Comparison of ENCODE assay signal across 12 mouse cellular contexts in genomic region chr4:132594191-132594590, GRCm38 (mm10). TPM values are rescaled to one million over a fixed set of nuclear protein-coding genes. Genes with fewer than 3 reads are reported as not detected.
DNase-seq lines count a peak whose midpoint lies in the region; ATAC-seq and TF ChIP-seq lines count a peak whose summit lies in the region.
"Had no signal": no experiment of that assay in that cellular context is flagged by ENCODE, and none has a peak within 500 bp of the region (broad histone marks: within the 10 kb centered on the region; RNA-seq: fewer than 3 reads in every experiment).

No protein-coding gene starts in this region.

- H3K4me3 ChIP-seq in kidney, adult 2 months (ENCODE audit: insufficient read depth, low read depth, low read length) = no peak overlapping the region
- H3K4me3 ChIP-seq in midbrain, embryonic 10.5 days = no peak overlapping the region
- H3K4me3 ChIP-seq in midbrain, embryonic 14.5 days (replicated peaks; ENCODE audit: low read depth, low read length) = no peak overlapping the region
- H3K4me3 ChIP-seq: hindbrain, embryonic 13.5 days had no signal

- WGBS in kidney, adult 2 months = 36% methylated on average over 4 of the region's 4 CpGs
- 19% methylated on average over 4 of the region's 4 CpGs for WGBS in midbrain, embryonic 10.5 days
- WGBS in midbrain, embryonic 14.5 days = 21% methylated on average over 4 of the region's 4 CpGs

- no peak overlapping the region for H3K4me2 ChIP-seq in midbrain, embryonic 14.5 days (ENCODE audit: low read length)
- H3K4me2 ChIP-seq: hindbrain, embryonic 13.5 days had no signal

- TF ChIP-seq CTCF in kidney, adult 2 months (conservative IDR thresholded peaks at IDR 0.05; ENCODE audit: insufficient read depth, insufficient read length, low read depth, low read length) = no peak

- ATAC-seq in midbrain, embryonic 14.5 days (ENCODE audit: low FRiP score, low TSS enrichment) = no peak

- DNase-seq in kidney, adult 2 months = peak; percentile 44
- DNase-seq in kidney, adult 11 months = no peak
- peak; percentile 20 for DNase-seq in midbrain, embryonic 10.5 days (ENCODE audit: low spot score)
- DNase-seq in midbrain, embryonic 14.5 days = no peak
- DNase-seq in embryo, embryonic 10 days (ENCODE audit: low spot score) = peak; percentile 78
- DNase-seq in urinary bladder, postnatal 14 days (ENCODE audit: low spot score) = no peak
- DNase-seq in right cerebral cortex, adult 18-20 months = no peak
- DNase-seq: cerebellum, adult 18-20 months; liver; right cerebral cortex, postnatal 25 days; thymus, postnatal 14 days had no signal

- TF ChIP-seq POLR2A in kidney, adult 2 months (IDR thresholded peaks at IDR 0.05; ENCODE audit: low read depth, low read length) = no peak

- H3K27ac ChIP-seq in kidney, adult 2 months (ENCODE audit: insufficient read depth, low read depth, low read length) = no peak overlapping the region
- H3K27ac ChIP-seq in midbrain, embryonic 10.5 days (replicated peaks) = peak overlapping the region; percentile 28; the same call in 1 of the 2 replicates
- H3K27ac ChIP-seq in midbrain, embryonic 14.5 days (replicated peaks; ENCODE audit: low read depth, low read length) = no peak overlapping the region
- H3K27ac ChIP-seq: hindbrain, embryonic 13.5 days had no signal

- no peaks in the 10 kb centered on the region for H3K9me3 ChIP-seq in midbrain, embryonic 10.5 days (replicated peaks)
- H3K9me3 ChIP-seq in midbrain, embryonic 14.5 days (ENCODE audit: control insufficient read depth, low read length) = no peaks in the 10 kb centered on the region
- H3K9me3 ChIP-seq: hindbrain, embryonic 13.5 days had no signal

- H3K4me1 ChIP-seq in kidney, adult 2 months (ENCODE audit: control insufficient read depth, insufficient read depth, low read length) = no peaks in the 10 kb centered on the region
- H3K4me1 ChIP-seq in midbrain, embryonic 10.5 days = peaks cover 6% of the 10 kb centered on the region
- H3K4me1 ChIP-seq in midbrain, embryonic 14.5 days (ENCODE audit: control insufficient read depth, insufficient read depth, low read length) = no peaks in the 10 kb centered on the region
- H3K4me1 ChIP-seq: hindbrain, embryonic 13.5 days had no signal

- H3K9ac ChIP-seq in midbrain, embryonic 14.5 days (replicated peaks; ENCODE audit: low read length) = no peak overlapping the region
- H3K9ac ChIP-seq: hindbrain, embryonic 13.5 days had no signal

- H3K27me3 ChIP-seq in kidney, adult 2 months (replicated peaks; ENCODE audit: control insufficient read depth, insufficient read depth, low read length) = no peaks in the 10 kb centered on the region
- no peaks in the 10 kb centered on the region for H3K27me3 ChIP-seq in midbrain, embryonic 10.5 days (ENCODE audit: low read depth, poor library complexity, severe bottlenecking)
- no peaks in the 10 kb centered on the region for H3K27me3 ChIP-seq in midbrain, embryonic 14.5 days (ENCODE audit: control insufficient read depth, insufficient read depth, low read length)
- H3K27me3 ChIP-seq: hindbrain, embryonic 13.5 days had no signal

- H3K36me3 ChIP-seq in kidney, adult 2 months (ENCODE audit: control insufficient read depth, insufficient read depth, low read length) = no peaks in the 10 kb centered on the region
- H3K36me3 ChIP-seq in midbrain, embryonic 10.5 days = no peaks in the 10 kb centered on the region
- no peaks in the 10 kb centered on the region for H3K36me3 ChIP-seq in midbrain, embryonic 14.5 days (ENCODE audit: control insufficient read depth, insufficient read depth, low read length)
- H3K36me3 ChIP-seq: hindbrain, embryonic 13.5 days had no signal

RNA-seq across cellular contexts. Expression of gene Ptafr, which starts 30.3 kb away (rescaled TPM):
- 1.4 and 2.2 TPM in 2 replicates for polyA plus RNA-seq in kidney, adult 2 months (2012; rRNA removed)
- 0.41 and 0.56 TPM in 2 replicates for polyA plus RNA-seq in midbrain, embryonic 10.5 days (2016; fragmentation: Nextera tagmentation; extraction: Ambion mirVana)
- polyA plus RNA-seq in midbrain, embryonic 14.5 days (2014; fragmentation: Nextera tagmentation; extraction: Ambion mirVana) = 0.13 and 0.37 TPM in 2 replicates

RNA-seq across cellular contexts. Expression of gene Eya3, which starts 44.6 kb away (rescaled TPM):
- polyA plus RNA-seq in kidney, adult 2 months (2012; rRNA removed) = 19.0 and 21.6 TPM in 2 replicates
- 30.0 and 30.1 TPM in 2 replicates for polyA plus RNA-seq in midbrain, embryonic 10.5 days (2016; fragmentation: Nextera tagmentation; extraction: Ambion mirVana)
- 12.8 and 15.7 TPM in 2 replicates for polyA plus RNA-seq in midbrain, embryonic 14.5 days (2014; fragmentation: Nextera tagmentation; extraction: Ambion mirVana)

RNA-seq across cellular contexts. Expression of gene Dnajc8, which starts 58.8 kb away (rescaled TPM):
- polyA plus RNA-seq in kidney, adult 2 months (2012; rRNA removed) = 22.2 and 32.2 TPM in 2 replicates
- polyA plus RNA-seq in midbrain, embryonic 10.5 days (2016; fragmentation: Nextera tagmentation; extraction: Ambion mirVana) = 203 and 216 TPM in 2 replicates
- polyA plus RNA-seq in midbrain, embryonic 14.5 days (2014; fragmentation: Nextera tagmentation; extraction: Ambion mirVana) = 149 and 152 TPM in 2 replicates

Comparison
In these comparisons a context has a peak if more than half of its experiments do, and no peak if none do; other contexts are left out.
1. DNase-seq: peak in kidney, adult 2 months (single experiment), midbrain, embryonic 10.5 days (single experiment) and embryo, embryonic 10 days (single experiment); none in kidney, adult 11 months (single experiment), midbrain, embryonic 14.5 days (single experiment), urinary bladder, postnatal 14 days (single experiment) and right cerebral cortex, adult 18-20 months (single experiment).